Mouse (Mus musculus): ENCODE measurements at regions not wholly inside any gene's neighbourhood (a gene's known extent, or its start where the extent isn't known, plus 50 kb on each side); places are given as distances from the start of the nearest gene placed in this dataset.
"Not testable (repeated sequence)": the region's sequence is repeated elsewhere in the genome, so short reads cannot be mapped to it uniquely, and the experiment has no call there.

DNA sequence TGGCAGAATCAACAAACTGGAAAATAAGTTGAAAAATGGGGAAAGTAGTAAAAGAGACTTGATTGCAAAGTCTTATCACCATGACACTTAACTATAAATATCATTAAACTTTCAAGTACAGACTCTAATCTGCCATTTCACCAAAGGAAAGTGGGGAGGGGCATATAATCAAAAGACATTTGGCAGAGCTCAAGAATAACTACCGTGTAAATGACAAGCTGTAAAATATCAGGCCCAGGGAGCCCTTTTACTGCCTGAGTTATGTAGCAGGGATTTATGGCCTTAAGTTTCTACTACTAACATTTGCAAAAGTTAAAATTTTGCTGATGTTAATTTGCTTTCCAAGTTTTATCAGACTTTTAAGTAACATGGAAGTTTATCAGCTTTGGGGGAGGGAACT, 620.1 kb downstream of the Nebl start:
- no peak for TF ChIP-seq POLR2A (IDR thresholded peaks at IDR 0.05; ENCODE audit: insufficient read depth, low read depth, low read length)
- TF ChIP-seq CTCF (IDR thresholded peaks at IDR 0.05; ENCODE audit: insufficient read depth, low read depth, low read length): no peak
- Histone ChIP-seq H3K27ac (ENCODE audit: insufficient read depth, low read depth, low read length) (no peak overlapping the region), H3K4me3 (ENCODE audit: insufficient read depth, low read depth, low read length) (no peak overlapping the region), H3K4me1 (ENCODE audit: control insufficient read depth, insufficient read depth, low read length) (no peaks in the 10 kb centered on the region)
- 73% methylated on average over 1 of the region's 1 CpGs for WGBS

DNA sequence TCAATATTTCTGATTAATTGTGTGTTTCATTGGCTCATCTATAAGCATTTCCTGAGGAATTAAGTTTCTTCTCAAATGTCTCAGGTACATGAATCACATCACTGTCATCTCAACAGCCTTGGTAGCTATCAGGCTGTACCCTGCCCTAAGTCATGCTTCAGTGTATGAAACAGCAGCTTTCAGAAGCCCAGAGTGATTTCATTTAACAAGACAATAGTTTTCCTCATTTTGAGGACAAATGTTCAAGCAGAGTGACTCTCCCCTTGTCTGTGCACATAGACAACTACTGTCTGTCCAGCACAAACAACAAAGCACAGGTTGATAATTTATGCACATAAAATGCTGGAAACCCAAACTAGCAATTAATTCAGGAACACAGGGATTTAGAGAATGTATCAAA, 630.1 kb downstream of the Nebl start:
- H3K4me1 ChIP-seq (ENCODE audit: control insufficient read depth, insufficient read depth, low read length): no peaks in the 10 kb centered on the region
- TF ChIP-seq CTCF (IDR thresholded peaks at IDR 0.05; ENCODE audit: insufficient read depth, low read depth, low read length) (no peak), POLR2A (IDR thresholded peaks at IDR 0.05; ENCODE audit: insufficient read depth, low read depth, low read length) (no peak)
- no peak overlapping the region for H3K4me3 ChIP-seq (ENCODE audit: insufficient read depth, low read depth, low read length)
- no peak overlapping the region for H3K27ac ChIP-seq (ENCODE audit: insufficient read depth, low read depth, low read length)

DNA sequence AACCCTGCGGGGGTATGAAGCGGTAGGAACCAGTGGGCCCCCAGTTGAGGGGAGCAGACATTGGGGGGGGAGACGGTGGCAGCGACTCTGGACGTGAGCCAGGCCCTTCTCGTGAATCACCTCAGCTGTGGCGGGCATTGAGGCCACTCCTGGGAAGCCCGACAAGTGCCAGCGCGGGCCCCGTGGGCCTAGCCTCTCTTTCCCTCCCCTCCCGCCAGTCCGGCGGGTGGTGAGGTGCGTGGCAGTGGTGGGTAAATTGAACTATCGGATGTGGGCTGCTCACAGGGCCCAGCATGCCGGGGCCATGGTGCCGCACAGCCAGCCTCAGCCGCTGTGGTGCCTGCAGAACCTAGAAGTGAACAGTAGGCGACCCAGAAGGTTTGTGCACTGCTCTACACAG, 633.7 kb downstream of the Nebl start:
- no peak overlapping the region for H3K4me3 ChIP-seq (ENCODE audit: insufficient read depth, low read depth, low read length)
- H3K27ac ChIP-seq (ENCODE audit: insufficient read depth, low read depth, low read length): no peak overlapping the region
- H3K4me1 ChIP-seq (ENCODE audit: control insufficient read depth, insufficient read depth, low read length): no peaks in the 10 kb centered on the region
- TF ChIP-seq POLR2A (IDR thresholded peaks at IDR 0.05; ENCODE audit: insufficient read depth, low read depth, low read length): no peak
- no peak for TF ChIP-seq CTCF (IDR thresholded peaks at IDR 0.05; ENCODE audit: insufficient read depth, low read depth, low read length)
- WGBS: 72% methylated on average over 20 of the region's 20 CpGs

DNA sequence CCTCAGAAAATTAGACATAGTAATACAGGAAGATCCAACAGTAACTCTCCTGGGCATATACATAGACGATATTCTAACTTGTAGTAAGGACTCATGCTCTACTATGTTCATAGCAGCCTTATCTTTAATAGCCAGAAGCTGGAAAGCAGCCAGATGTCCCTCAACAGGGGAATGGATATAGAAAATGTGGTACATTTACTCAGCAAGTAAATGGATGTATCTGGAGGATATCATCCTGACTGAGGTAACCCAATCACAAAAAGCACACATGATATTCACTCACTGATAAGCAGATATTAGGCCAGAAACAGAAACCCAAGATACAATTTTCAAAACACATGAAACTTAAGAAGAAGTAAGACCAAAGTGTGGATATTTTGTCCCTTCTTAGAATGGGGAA, 639.8 kb downstream of the Nebl start:
- no peaks in the 10 kb centered on the region for H3K4me1 ChIP-seq (ENCODE audit: control insufficient read depth, insufficient read depth, low read length)
- 89% methylated on average over 1 of the region's 1 CpGs for WGBS
- no peak overlapping the region for H3K27ac ChIP-seq (ENCODE audit: insufficient read depth, low read depth, low read length)
- no peak overlapping the region for H3K4me3 ChIP-seq (ENCODE audit: insufficient read depth, low read depth, low read length)
- TF ChIP-seq POLR2A (IDR thresholded peaks at IDR 0.05; ENCODE audit: insufficient read depth, low read depth, low read length) (no peak), CTCF (IDR thresholded peaks at IDR 0.05; ENCODE audit: insufficient read depth, low read depth, low read length) (no peak)

DNA sequence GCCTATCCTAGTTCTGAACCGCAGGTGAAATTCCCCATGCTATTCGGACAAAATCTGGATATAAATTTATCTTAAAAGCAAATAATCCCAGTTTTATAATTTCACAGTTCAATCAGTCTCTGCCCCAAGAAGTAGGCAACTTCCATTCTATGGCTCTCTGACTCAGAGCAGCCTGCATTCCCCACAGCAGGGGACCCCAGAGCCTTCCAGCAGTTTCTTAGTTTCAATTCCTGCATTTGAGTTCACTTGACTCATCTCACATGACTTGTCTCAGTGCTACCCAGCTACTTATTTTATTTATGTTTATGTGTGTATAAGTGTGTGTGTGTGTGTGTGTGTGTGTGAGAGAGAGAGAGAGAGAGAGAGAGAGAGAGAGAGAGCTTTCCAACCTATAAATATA, 650.0 kb downstream of the Nebl start:
- Histone ChIP-seq H3K4me1 (ENCODE audit: control insufficient read depth, insufficient read depth, low read length) (no peaks in the 10 kb centered on the region), H3K4me3 (ENCODE audit: insufficient read depth, low read depth, low read length) (no peak overlapping the region), H3K27ac (ENCODE audit: insufficient read depth, low read depth, low read length) (no peak overlapping the region)
- TF ChIP-seq POLR2A (IDR thresholded peaks at IDR 0.05; ENCODE audit: insufficient read depth, low read depth, low read length): no peak
- no peak for TF ChIP-seq CTCF (IDR thresholded peaks at IDR 0.05; ENCODE audit: insufficient read depth, low read depth, low read length)
- WGBS: 87% methylated on average over 2 of the region's 2 CpGs

DNA sequence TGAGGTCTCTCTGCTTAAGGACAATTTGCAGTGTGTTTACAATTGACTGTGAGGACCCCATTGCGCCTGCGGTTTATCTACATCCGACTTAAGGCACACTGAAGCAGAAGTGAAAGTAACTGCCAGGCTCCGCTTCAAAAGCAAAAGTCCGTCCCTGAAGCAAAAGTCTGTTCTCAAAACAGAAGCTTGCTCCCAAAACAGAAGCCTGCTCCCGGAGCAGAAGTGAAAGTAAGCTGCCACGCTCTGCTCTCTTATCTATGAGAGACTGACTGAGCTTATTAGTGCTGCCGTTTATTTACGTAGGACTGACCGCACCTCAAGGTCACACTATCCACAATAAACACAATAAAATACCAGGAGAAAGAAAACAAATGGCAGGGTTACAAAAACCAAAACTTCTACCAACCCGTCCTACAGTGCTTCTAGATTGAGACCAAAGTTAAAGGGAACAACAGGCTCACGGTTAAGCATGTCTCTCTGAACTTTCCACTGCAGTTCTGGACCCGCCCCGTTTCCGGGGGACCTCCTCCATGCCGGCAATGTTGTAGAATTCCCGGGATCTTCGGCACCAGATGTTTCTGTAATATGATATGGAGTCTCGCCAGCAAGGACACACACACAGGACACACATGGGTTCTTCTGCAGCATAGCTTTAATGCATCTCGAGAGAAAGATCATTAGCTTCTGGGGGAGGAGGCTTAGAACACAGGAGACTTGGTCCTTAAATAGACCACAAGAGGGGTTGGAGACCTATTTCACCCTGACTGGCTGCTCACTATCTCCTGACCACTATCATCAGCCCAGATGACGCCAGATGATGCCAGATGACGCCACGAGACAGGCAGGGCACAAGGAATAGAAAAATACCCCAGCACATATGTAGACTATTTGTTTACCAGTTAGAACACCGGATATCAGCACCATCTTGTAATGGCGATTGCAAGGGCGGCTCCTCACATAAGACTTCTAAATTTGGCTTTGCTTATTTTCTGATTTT, 665.8 kb downstream of the Nebl start:
- H3K27ac ChIP-seq (ENCODE audit: insufficient read depth, low read depth, low read length); H3K4me3 ChIP-seq (ENCODE audit: insufficient read depth, low read depth, low read length); H3K4me1 ChIP-seq (ENCODE audit: control insufficient read depth, insufficient read depth, low read length): not testable (repeated sequence)
- 93% methylated on average over 26 of the region's 26 CpGs for WGBS
